Mouse (Mus musculus) frontal cortex, postnatal 25 days (tissue): ENCODE data around the gene Cdc27.
A peak's percentile ranks its signal among the peaks of the same experiment; 100 is the strongest.

Source experiments
- DNase-seq, 2 experiments: peaks; one replicate each; pipeline ENCODE4 v3.0.0; 2022; ENCODE audit warnings: low spot score in 2 of 2

The Cdc27 gene

GRCm38 (mm10) chr11:104550406-104550974 lies at the start of gene Cdc27, which contains the start of gene Myl4:
Gene Cdc27, minus strand, starts transcription at chr11:104550620.
Gene Myl4, plus strand, starts transcription at chr11:104550663.
- DNase-seq: peak; percentile 100

GRCm38 (mm10) chr11:104599265-104599945 lies 49.0 kb upstream of the Cdc27 start:
- DNase-seq: no peak

- no peak for DNase-seq
Observed at GRCm38 (mm10) chr11:104596365-104596764, 45.9 kb upstream of the Cdc27 start.

GRCm38 (mm10) chr11:104592066-104592835 lies 41.8 kb upstream of the Cdc27 start:
- DNase-seq: no peak

GRCm38 (mm10) chr11:104590148-104590547 lies 39.7 kb upstream of the Cdc27 start:
- DNase-seq: peak; percentile 67 to 76

- DNase-seq: no peak
Observed at GRCm38 (mm10) chr11:104589570-104589969, 39.1 kb upstream of the Cdc27 start.

GRCm38 (mm10) chr11:104588513-104588912 lies 38.1 kb upstream of the Cdc27 start:
- DNase-seq: no peak

- no peak for DNase-seq
Observed at GRCm38 (mm10) chr11:104587904-104588303, 37.5 kb upstream of the Cdc27 start.

- DNase-seq: no peak
Observed at GRCm38 (mm10) chr11:104585495-104585894, 35.1 kb upstream of the Cdc27 start.

- DNase-seq: no peak
Observed at GRCm38 (mm10) chr11:104582630-104583364, 32.4 kb upstream of the Cdc27 start.

- no peak for DNase-seq
Observed at GRCm38 (mm10) chr11:104582308-104582606, 31.8 kb upstream of the Cdc27 start.

GRCm38 (mm10) chr11:104581446-104582307 lies 31.3 kb upstream of the Cdc27 start:
- DNase-seq: no peak

- DNase-seq: no peak
Observed at GRCm38 (mm10) chr11:104580606-104581005, 30.2 kb upstream of the Cdc27 start.

GRCm38 (mm10) chr11:104580091-104580490 lies 29.7 kb upstream of the Cdc27 start:
- DNase-seq: no peak

GRCm38 (mm10) chr11:104579575-104579974 lies 29.2 kb upstream of the Cdc27 start:
- DNase-seq: no peak

- no peak for DNase-seq
Observed at GRCm38 (mm10) chr11:104579084-104579483, 28.7 kb upstream of the Cdc27 start.

- DNase-seq: no peak
Observed at GRCm38 (mm10) chr11:104578074-104578473, 27.7 kb upstream of the Cdc27 start.

- no peak for DNase-seq
Observed at GRCm38 (mm10) chr11:104576772-104577612, 26.6 kb upstream of the Cdc27 start.

- DNase-seq: no peak
Observed at GRCm38 (mm10) chr11:104572566-104572965, 22.1 kb upstream of the Cdc27 start.

- DNase-seq: no peak
Observed at GRCm38 (mm10) chr11:104572091-104572490, 21.7 kb upstream of the Cdc27 start.
